Mouse (Mus musculus): Measurements from ENCODE around the gene Actr2.
"Not testable (repeated sequence)": the region's sequence is repeated elsewhere in the genome, so short reads cannot be mapped to it uniquely, and the experiment has no call there.

Gene Actr2

DNA sequence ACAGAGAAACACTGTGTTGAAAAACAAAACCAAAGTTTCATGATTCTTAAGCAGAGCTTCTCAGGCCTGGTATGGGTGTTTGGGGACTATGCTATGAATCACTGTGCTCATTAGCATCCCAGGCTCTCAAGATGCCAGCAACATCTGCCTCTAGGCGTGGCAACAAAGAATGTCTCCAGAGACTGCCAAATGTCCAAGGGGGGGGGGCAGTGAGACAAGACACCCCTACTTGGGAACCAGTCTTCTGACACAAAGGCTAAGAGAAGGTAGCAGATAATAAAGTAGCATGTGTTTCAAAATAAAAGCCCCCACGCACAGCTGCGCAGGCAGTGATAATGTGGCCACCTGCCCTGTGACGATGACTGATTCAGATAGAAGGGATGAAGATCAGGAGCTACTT lies 69.5 kb downstream of the Actr2 start:
- no peak for DNase-seq

DNA sequence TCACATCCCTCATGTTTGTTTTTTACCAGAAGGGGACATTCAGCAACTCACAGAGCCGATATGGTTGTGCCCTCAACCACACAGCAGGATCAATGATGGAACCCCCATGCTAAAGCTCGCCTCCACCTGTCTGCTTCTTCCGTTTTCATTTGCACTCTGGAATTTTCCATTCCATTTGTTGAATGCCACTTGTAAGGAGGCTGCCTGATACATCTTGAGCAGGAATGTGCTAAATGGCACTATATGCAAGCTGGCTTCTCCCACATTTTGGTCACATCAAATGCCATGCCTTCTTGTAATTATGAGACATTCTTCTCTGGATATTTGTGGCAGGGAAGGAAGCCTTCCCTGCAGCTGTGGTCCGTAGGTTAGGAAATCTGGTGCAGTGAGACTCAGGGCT lies 70.6 kb downstream of the Actr2 start:
- no peak for DNase-seq

DNA sequence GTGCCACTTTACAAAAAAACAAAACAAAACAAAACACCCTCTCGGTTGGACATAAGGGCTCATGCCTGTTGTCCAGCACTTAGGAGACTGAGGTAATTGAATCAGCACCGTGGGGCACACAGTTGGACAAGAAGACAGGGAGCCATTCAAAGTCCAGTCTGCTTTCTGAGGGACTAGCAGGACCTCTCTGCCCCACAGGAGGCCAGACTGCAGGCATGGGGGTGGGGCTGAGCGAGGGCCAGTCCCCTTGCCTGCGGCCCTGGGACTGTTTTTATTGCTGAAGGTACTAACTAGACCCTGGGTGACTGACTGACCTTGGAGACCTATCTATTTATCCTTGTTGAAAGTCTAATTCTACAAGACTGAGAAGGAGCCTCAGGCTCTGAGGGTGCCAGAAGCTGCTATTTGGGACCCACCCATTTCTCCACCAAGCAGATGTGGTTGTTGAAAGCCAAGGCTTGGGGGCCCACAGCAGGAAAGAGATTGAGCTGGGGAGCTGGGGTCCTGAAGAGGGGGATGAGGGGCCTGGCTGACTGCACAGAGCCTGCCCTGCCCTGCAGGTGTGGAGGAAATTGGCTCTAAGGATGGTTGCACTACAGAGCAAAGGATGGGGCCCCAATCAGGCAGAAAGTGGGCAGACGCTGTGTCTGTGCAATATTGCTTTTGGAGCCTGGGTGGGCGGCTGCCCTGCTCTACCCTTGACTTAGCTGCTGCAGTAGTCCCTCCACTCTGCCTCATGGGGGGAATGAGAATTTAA lies 71.4 kb downstream of the Actr2 start:
- no peak for DNase-seq

DNA sequence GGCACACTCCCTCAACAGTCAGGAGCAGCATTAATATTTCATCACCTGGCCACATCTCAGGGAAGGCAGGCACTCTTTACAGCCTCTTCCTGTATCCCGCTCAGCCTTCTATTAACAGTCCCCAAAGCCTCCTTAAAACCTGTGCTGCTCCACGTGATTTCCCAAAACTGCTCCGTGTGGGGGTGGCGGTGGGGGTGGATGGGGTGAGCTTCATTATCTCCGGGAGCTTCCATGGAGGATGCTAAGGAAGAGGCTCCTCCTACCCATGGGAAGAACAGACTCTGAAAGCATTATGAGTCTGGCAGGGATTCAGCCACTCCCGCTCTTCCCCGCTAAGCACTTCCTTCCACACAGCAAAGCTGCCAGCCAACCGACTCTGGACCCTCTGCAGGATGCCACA lies 74.0 kb downstream of the Actr2 start:
- peak; percentile 59 for DNase-seq

DNA sequence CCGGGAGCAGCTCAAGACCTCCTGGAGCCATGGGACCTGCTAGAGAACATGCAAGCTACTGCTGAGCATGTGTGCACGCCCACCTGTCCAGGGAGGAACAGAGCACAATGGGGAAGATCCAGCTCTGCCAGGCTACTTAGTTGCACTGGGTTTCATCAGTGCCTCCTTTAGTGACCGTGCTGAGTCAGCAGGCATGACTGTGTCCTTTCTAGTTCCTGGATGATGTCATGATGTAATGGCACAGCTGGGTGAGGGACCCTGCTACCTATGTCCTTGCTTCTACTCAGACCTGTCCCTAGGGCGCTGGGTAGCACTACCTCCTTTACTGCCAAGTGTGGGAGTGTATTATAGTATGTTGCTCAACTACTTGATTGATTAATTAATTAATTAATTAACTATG lies 75.0 kb downstream of the Actr2 start:
- DNase-seq, result peak; percentile 24

DNA sequence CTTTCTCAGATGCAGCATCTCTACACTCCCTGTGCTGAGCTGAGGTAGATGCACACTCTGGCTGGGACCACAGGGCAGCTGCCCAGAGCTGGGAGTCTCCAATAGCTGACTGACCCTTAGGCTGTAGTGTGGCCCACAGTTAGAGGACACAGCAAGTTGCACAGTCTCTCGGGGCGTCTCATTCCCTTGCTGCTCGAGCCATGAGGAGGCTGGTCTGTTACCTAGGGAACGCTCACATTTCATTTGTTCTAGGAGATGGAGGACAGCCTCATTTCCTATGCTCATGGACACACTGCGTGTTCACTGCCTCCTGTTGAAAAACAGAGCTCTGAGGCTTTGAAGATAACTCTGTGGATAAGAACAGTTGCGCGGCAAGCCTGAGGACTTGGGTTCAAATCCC lies 76.7 kb downstream of the Actr2 start:
- no peak for DNase-seq

DNA sequence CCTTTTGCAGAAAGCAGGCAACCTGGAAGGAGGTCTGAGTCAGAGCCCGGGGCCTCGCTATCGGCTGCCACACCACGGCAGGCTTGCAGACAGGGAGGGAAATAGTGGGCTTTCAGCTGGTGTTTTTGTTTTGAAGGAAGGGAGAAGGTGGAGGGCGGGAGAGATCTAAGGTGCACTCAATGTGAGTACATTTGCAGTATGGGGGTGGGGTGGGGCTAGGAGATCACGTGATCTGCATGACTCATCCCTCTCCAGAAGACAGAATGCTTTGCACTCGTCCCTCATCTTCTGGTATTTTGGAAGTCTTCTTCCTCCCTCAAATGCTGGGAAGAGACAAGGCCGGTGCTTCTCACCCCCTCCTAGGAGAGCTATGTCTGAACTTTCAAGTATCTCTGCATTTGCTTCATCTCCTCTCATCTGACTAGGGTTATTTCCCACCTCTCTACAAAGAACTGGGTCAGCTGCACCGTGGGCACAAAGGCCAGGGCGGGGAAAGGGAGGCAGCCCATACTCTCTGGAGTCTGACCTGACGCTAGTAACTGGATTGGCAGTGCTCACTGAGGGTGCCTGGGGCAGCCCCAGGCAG lies 77.3 kb downstream of the Actr2 start:
- no peak for DNase-seq

DNA sequence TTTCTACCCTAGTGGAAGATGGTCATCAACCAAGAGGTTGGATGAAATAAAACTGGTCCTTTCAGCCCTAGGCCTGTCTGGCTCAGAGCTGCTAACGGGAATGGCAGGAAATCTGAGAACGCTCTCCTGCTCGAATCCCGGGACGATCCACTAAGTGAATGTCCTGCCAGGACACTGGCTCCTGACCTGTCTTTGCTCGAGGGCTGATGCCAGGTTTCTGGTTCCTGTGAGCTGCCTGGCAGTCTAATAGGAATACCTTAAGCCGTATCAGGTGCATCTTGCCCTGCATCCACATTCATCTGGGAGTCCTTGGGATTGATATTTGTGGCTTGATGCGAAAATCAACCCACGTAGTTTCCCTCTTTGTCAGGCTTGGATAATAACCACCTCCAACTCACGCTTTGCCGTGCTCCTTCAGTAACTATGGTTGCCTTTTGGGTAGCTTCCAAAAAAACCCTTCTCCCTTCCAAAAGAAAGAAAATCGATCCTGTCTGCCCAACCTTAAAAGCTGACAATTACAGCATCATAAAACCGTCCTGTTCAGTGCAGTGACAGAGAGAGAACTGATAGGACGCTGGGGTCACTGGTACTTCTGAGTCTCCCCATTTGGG lies 78.3 kb downstream of the Actr2 start:
- no peak for DNase-seq

DNA sequence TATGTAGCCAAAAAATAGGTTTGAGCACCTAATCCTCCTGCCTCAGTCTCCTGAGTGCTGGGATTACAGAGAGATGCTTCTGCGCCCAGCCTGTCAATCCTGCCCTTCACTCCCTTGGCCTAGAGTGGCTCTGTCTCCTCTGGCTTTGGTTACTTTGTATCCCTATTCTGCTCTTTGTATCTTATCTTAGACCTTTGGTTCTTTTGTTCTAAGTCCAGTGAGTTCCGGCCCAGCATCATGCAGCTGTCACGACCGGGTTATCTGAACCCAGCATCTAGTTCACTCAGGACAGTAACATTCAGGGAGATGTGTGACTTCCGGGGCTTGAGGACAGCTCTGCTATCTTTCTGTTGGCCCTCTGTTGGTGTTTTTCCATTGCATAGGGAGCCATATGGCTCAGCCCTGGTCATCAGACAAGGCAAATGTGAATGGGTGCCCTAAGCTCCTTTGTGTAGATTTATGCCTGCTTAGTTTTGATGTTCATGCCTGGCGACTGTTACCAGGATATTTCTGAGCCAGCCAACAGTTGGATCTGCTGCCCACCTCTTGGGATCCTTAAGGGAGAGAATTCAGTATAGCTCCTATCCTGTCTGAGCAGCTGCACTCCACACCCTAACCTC lies 79.1 kb downstream of the Actr2 start:
- no peak for DNase-seq

DNA sequence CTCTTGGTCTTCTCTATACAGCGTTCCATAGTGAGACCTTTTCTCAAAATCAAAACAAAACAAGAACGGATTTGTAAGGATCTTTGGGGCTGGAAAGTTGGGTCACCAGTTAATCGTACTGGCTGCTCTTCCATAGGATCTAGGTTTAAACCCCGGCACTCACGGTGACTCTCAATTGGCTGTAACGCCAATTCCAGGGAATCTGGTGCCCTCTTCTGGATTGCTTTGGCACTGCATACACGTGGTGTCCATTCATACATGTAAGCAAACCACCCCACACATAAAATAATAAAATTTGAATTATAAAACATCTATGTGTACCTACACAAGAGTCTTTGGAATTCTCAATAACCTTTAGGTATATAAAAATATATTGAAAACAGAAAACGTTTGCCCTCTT lies 81.2 kb downstream of the Actr2 start:
- DNase-seq, result no peak

DNA sequence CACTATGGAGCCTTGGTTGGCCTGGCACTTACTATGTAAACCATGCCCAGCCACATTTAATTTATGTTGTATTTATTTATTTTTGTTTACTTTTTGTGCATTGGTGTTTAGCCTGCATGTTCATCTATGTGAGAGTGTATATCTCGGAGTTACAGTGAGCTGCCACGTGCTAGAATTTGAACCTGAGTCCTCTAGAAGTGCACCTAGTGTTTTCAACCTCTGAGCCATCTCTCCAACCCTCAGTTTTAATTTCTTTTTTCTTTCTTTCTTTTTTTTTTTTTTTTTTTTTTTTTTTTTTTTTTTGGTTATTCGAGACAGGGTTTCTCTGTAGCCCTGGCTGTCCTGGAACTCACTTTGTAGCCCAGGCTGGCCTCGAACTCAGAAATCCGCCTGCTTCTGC lies 81.7 kb downstream of the Actr2 start:
- DNase-seq, result not testable (repeated sequence)

DNA sequence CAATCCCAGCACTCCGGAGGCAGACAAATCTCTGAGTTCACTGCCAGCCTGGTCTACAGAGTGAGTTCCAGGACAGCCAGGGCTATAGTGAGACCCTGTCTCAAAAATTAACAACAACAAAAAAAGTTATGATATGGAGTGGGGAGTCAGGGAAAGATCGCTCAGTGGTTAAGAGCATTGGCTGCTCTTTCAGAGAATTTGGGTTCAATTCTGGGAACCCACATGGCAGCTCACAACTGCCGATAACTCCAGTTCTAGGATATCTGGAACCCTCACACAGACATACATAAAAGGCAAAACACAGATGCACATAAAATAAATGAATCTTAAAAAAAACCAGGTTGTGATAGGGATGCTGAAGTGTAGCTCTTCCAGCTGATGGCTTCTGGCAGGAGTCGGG lies 83.7 kb downstream of the Actr2 start:
- DNase-seq, result no peak

DNA sequence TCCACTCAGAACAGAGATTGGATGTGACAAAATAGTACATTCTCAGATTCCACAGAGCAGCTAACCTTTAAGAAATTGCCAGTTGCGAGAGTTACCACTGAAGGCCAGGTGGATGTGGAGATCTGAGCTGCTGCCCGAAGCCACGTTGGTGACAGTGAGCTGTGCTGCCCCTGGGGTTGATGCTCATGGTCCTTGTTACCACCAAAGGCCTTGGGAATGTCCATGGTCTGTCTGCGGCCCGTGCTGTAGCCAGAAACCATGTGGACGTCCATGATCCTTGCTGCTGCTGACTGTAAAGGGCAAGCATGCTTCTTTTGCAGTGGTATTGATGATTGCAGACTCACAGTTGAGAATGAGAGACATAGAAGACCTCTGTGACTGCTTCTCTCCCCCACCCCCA lies 84.3 kb downstream of the Actr2 start:
- DNase-seq, result no peak

DNA sequence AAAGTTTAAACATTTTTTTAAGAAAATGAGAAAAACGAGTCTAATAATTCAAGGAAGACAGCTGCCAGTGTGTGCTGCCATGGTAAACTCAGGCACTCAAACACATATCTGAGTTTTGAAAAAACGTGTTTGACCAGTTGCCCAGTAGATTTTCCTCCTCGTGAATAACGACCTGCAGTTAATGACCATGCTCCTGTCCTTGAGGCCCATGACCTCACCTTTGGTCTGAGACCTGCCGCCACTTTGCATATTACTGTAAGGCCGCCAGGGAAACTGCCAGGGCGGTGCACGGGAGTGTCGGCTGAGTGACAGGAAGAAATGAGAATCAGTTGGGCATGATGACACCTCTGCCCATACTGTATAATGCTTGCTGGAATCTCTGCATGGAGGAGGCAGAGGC lies 85.0 kb downstream of the Actr2 start:
- DNase-seq, result no peak

DNA sequence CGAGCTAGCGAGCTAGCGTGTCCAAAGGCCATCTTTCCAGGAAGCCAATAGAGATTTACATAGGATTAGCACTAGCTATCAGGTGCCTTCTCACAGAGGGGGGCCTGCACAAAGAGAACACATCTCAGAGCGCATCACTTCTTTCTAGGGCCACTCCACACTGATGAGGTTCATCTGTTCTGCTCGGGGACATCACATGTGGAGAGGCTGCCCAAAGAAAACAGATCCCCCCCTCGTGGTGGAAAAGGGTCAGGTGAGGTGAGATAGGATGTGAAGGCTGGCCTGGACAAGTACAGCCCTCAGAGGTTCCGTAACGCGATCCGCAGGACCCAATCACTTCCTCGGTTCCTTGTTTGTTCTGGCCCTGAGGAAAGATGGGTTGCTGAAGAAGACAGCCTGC lies 86.8 kb downstream of the Actr2 start:
- no peak for DNase-seq

DNA sequence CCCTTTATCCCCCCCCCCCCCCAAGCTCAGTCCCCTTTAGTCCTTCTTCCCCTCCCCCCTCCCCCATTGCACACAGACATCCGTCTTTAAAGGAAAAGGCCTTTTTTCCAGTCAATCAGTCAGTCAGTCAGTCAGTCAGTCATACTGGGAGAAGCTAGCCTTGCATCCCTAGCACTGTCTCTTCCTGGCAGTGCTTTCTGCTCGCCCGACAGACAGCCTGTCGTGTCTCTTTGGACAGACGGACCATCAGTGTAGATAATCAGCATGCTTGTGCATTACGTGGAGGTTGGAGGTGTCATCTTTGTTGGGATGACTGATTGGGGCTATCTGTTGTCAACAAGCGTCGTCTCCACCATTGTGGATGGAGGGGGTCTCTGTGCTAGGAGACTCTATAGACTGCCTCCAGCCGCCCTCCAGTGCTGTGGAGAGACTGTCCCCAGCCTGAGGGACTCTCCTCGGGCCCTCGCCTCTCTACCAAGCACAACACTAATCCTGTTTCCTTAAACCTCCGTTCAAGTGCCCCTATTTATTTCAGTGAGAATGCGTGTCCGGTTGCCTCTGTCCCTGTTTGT lies 89.7 kb downstream of the Actr2 start:
- no peak for DNase-seq

DNA sequence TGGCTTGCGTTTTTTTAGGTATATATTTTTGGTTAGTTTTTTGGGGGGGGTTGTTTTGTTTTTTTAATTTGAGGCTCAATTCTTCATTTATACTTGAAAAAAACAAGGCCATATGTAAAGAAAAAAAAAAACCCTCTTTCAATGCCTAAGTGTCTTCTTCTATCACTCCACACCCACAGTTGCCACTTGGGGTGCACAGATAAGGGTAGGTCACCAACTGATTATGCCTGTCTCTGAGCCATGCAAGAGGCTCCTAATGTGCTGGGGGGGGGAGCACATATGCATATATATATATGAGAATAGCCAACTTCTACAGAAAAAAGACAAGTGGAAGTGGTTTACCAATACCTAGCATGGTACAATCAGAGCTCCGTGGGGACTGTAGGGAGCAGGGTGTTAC lies 90.3 kb downstream of the Actr2 start:
- DNase-seq, result no peak

DNA sequence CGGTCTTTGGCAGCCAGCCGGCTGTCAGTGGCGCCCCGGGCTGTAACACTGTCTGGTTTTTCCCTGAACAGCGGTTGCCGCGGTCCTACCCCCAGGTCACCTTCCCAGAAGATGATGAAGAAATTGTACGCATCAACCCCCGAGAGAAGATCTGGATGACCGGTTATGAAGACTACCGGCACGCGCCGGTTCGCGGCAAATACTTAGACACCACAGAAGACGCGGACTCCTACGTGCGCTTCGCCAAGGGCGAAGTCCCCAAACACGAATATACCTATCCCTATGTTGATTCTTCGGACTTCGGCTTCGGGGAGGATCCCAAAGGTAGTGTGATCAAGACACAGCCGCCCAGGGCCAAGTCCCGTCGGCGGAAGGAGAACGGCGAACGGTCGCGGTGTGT lies 92.0 kb downstream of the Actr2 start:
- no peak for DNase-seq

DNA sequence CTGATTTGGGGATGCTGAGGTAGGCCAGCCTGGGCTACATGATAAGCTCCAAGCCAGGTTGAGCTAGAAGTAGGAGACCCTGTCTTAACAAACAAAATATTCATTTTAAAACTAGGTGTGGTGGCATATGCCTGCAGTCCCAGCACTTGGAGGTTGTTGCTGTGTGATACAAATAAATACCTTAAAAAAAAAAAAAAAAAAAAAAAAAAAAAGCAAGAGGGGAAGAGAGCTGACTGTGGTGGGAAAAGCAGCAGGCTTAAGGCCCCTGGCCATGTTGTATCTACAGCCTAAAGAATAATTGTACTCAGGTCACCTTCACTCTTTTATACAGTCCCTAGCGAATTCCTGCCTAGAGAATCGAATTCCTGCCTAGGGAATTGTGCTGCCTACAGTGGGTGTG lies 93.8 kb downstream of the Actr2 start:
- DNase-seq, result no peak

DNA sequence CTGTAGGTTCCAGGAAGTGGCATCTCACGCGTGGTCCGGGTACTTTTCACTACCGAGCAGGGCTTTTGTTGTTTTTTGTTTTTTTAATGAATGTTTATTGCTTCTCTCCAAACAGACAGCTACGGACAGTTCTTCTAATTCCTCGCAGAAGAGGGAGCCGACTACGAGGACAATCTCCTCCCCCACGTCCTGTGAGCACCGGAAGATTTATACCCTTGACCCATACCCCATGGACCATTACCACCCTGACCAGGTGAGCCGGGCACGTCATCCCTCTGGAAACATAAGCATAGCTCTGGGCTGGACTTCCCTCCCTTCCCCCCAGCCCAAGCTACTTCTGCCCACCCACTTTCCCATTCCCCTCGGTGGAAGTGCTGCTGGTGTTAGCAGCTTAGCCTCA lies 94.8 kb downstream of the Actr2 start:
- no peak for DNase-seq

DNA sequence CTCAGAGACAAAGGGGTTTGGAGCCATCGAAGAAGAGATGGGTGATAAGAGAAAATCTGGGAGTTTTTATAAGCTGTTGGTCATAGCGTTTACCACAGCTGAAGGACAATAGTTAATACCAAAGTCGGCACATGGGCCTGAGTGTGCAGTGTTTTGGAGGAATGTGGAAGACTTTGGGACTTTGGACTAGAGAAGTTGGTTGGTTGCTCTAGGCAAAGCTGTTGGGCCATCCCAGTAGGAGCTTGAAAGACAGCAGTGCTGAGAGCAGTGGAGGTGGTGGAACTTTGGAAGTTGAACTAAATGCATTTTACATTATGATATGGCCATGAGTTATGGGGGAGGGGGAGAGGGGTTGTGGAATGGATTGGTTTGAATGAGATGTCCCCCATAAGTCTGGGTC lies 99.3 kb downstream of the Actr2 start:
- DNase-seq, result no peak

All from cerebellum, adult 11-12 months (tissue).